Mouse (Mus musculus): ENCODE measurements around the gene Slc15a2.

Gene Slc15a2

GRCm38 (mm10) chr16:36747767-36748166 is 37.0 kb downstream of the Slc15a2 start:
- DNase-seq, result no peak

GRCm38 (mm10) chr16:36747068-36747467 is 37.7 kb downstream of the Slc15a2 start:
- DNase-seq, result no peak

GRCm38 (mm10) chr16:36743580-36743979 is 41.2 kb downstream of the Slc15a2 start:
- DNase-seq, result no peak

GRCm38 (mm10) chr16:36739404-36739930 is 45.3 kb downstream of the Slc15a2 start:
- no peak for DNase-seq

- no peak for DNase-seq
Measured at GRCm38 (mm10) chr16:36735421-36735820, 49.3 kb downstream of the Slc15a2 start.

GRCm38 (mm10) chr16:36733827-36734226 is 50.9 kb downstream of the Slc15a2 start:
- no peak for DNase-seq

GRCm38 (mm10) chr16:36732572-36732971 is 52.2 kb downstream of the Slc15a2 start:
- DNase-seq, result no peak

GRCm38 (mm10) chr16:36728959-36729358 is 55.8 kb downstream of the Slc15a2 start:
- DNase-seq, result no peak

- DNase-seq, result no peak
Measured at GRCm38 (mm10) chr16:36723880-36724443, 60.8 kb downstream of the Slc15a2 start.

- DNase-seq, result no peak
Measured at GRCm38 (mm10) chr16:36722739-36723138, 62.0 kb downstream of the Slc15a2 start.

- no peak for DNase-seq
Measured at GRCm38 (mm10) chr16:36720194-36721055, 64.3 kb downstream of the Slc15a2 start.

- no peak for DNase-seq
Measured at GRCm38 (mm10) chr16:36718637-36719036, 66.1 kb downstream of the Slc15a2 start.

GRCm38 (mm10) chr16:36717481-36717880 is 67.3 kb downstream of the Slc15a2 start:
- no peak for DNase-seq

GRCm38 (mm10) chr16:36711760-36712159 is 73.0 kb downstream of the Slc15a2 start:
- no peak for DNase-seq

- DNase-seq, result no peak
Measured at GRCm38 (mm10) chr16:36710794-36711193, 74.0 kb downstream of the Slc15a2 start.

GRCm38 (mm10) chr16:36709405-36709804 is 75.4 kb downstream of the Slc15a2 start:
- no peak for DNase-seq

- DNase-seq, result no peak
Measured at GRCm38 (mm10) chr16:36708751-36709150, 76.0 kb downstream of the Slc15a2 start.

- no peak for DNase-seq
Measured at GRCm38 (mm10) chr16:36707702-36708423, 76.9 kb downstream of the Slc15a2 start.

- no peak for DNase-seq
Measured at GRCm38 (mm10) chr16:36700484-36700883, 84.3 kb downstream of the Slc15a2 start.

Measured in thymus, postnatal 14 days (tissue).